Mouse (Mus musculus) myocyte (in vitro differentiated cells): Measurements from ENCODE around the gene Rad51b. TPM values are rescaled to one million over a fixed set of nuclear protein-coding genes. Genes with fewer than 3 reads are reported as not detected.

Source experiments
- H3K27me3 ChIP-seq: one replicate; pipeline ENCODE4 v1.6.1; 2011; ENCODE audit not compliant: control insufficient read depth, insufficient read depth, insufficient read length
- H3K36me3 ChIP-seq: one replicate; pipeline ENCODE4 v1.6.1; 2011; ENCODE audit not compliant: control insufficient read depth, insufficient read depth
- H3K4me2 ChIP-seq: one replicate; pipeline ENCODE4 v1.6.1; 2011; ENCODE audit warnings: low read depth, control low read depth
- H3K4me3 ChIP-seq: one replicate; pipeline ENCODE4 v1.5.1; 2011; ENCODE audit warnings: mild to moderate bottlenecking, control low read depth, moderate library complexity
- H3K79me2 ChIP-seq: one replicate; pipeline ENCODE4 v1.6.1; 2011; ENCODE audit not compliant: control insufficient read depth, insufficient read depth
- H3ac ChIP-seq: one replicate; pipeline ENCODE4 v1.6.1; 2011; ENCODE audit not compliant: control insufficient read depth, insufficient read length
- CEBPB ChIP-seq: IDR thresholded peaks from 2 replicates; pipeline ENCODE4 v1.6.1; 2011; ENCODE audit warnings: mild to moderate bottlenecking, moderate library complexity; ENCODE audit not compliant: poor library complexity, insufficient read depth, severe bottlenecking
- E2F4 ChIP-seq: IDR thresholded peaks from one replicate; pipeline ENCODE4 v1.6.1; 2011; ENCODE audit warnings: mild to moderate bottlenecking, control low read depth, moderate library complexity; ENCODE audit not compliant: insufficient read depth
- MAX ChIP-seq: IDR thresholded peaks from one replicate; pipeline ENCODE4 v1.6.1; 2011; ENCODE audit warnings: low read depth, mild to moderate bottlenecking, control low read depth
- MYOD1 ChIP-seq, 3 experiments: IDR thresholded peaks; one replicate each; pipeline ENCODE4 v1.6.1; 2011; ENCODE audit warnings: control low read depth in 2 of 3, low read depth in 2 of 3, mild to moderate bottlenecking in 2 of 3, moderate library complexity in 1 of 3; ENCODE audit not compliant: insufficient read length in 2 of 3, control insufficient read depth in 1 of 3
- MYOG ChIP-seq, 3 experiments: IDR thresholded peaks; one replicate each; pipeline ENCODE4 v1.6.1; 2011; ENCODE audit warnings: control low read depth in 2 of 3, low read depth in 2 of 3, mild to moderate bottlenecking in 2 of 3; ENCODE audit not compliant: insufficient read length in 2 of 3, control insufficient read depth in 1 of 3, insufficient read depth in 1 of 3
- POLR2A ChIP-seq: IDR thresholded peaks from one replicate; pipeline ENCODE4 v1.6.1; 2011; ENCODE audit warnings: low read depth, mild to moderate bottlenecking, control low read depth, moderate library complexity; ENCODE audit not compliant: insufficient read length
- POLR2AphosphoS2 ChIP-seq: IDR thresholded peaks from one replicate; pipeline ENCODE4 v1.6.1; 2011; ENCODE audit warnings: low read depth, control low read depth; ENCODE audit not compliant: insufficient read length
- REST ChIP-seq: IDR thresholded peaks from one replicate; pipeline ENCODE4 v1.6.1; 2011; ENCODE audit warnings: mild to moderate bottlenecking, control low read depth, moderate library complexity; ENCODE audit not compliant: insufficient read depth, insufficient read length
- SRF ChIP-seq: IDR thresholded peaks from one replicate; pipeline ENCODE4 v1.6.1; 2011; ENCODE audit warnings: low read depth; ENCODE audit not compliant: control insufficient read depth, insufficient read length
- TCF12 ChIP-seq: IDR thresholded peaks from one replicate; pipeline ENCODE4 v1.6.1; 2011; ENCODE audit warnings: mild to moderate bottlenecking, control low read depth; ENCODE audit not compliant: poor library complexity, insufficient read depth, severe bottlenecking
- TCF3 ChIP-seq: IDR thresholded peaks from one replicate; pipeline ENCODE4 v1.6.1; 2011; ENCODE audit warnings: low read depth, control low read depth; ENCODE audit not compliant: insufficient read length
- USF1 ChIP-seq: IDR thresholded peaks from one replicate; pipeline ENCODE4 v1.6.1; 2011; ENCODE audit warnings: low read depth, mild to moderate bottlenecking, control low read depth, moderate library complexity
- polyA plus RNA-seq: library from polyadenylated mRNA; unstranded; fragments of >200 nt; fragmentation: generic; extraction: Trizol; gene quantifications from one replicate; pipeline ENCODE4 v1.2.1, GENCODE M21; 2012; ENCODE audit warnings: missing spikeins

Gene Rad51b
- polyA plus RNA-seq, 1 experiment, result 1.8 TPM

- Histone ChIP-seq H3ac (no peak overlapping the region), H3K79me2 (no peaks in the 10 kb centered on the region), H3K4me2 (no peak overlapping the region), H3K27me3 (no peaks in the 10 kb centered on the region), H3K36me3 (no peaks in the 10 kb centered on the region), H3K4me3 (no peak overlapping the region)
- no peak for TF ChIP-seq MAX
- no peak for TF ChIP-seq TCF3
- no peak for TF ChIP-seq POLR2A
- no peak for TF ChIP-seq MYOD1 (IDR thresholded peaks at IDR 0.05; ENCODE audit: control insufficient read depth in 1 of 3, insufficient read length in 2 of 3, low read depth in 2 of 3)
- TF ChIP-seq CEBPB, result no peak
- no peak for TF ChIP-seq TCF12
- no peak for TF ChIP-seq USF1
- no peak for TF ChIP-seq POLR2AphosphoS2
- no peak for TF ChIP-seq MYOG (IDR thresholded peaks at IDR 0.05; ENCODE audit: control insufficient read depth in 1 of 3, insufficient read depth in 1 of 3, insufficient read length in 2 of 3, low read depth in 2 of 3)
- no peak for TF ChIP-seq SRF
- TF ChIP-seq E2F4, result no peak
- TF ChIP-seq REST, result no peak
These were observed 323.6 kb downstream of the Rad51b start for GRCm38 (mm10) chr12:79620693-79621092.

GRCm38 (mm10) chr12:79623308-79623707 lies 326.2 kb downstream of the Rad51b start:
- Histone ChIP-seq H3K79me2 (no peaks in the 10 kb centered on the region), H3K27me3 (no peaks in the 10 kb centered on the region), H3K4me3 (no peak overlapping the region), H3ac (no peak overlapping the region), H3K36me3 (no peaks in the 10 kb centered on the region), H3K4me2 (no peak overlapping the region)
- TF ChIP-seq MYOD1 (IDR thresholded peaks at IDR 0.05; ENCODE audit: control insufficient read depth in 1 of 3, insufficient read length in 2 of 3, low read depth in 2 of 3) (no peak), REST (no peak), MAX (no peak), CEBPB (no peak), POLR2A (no peak), MYOG (IDR thresholded peaks at IDR 0.05; ENCODE audit: control insufficient read depth in 1 of 3, insufficient read depth in 1 of 3, insufficient read length in 2 of 3, low read depth in 2 of 3) (no peak), TCF12 (no peak), E2F4 (no peak), SRF (no peak), TCF3 (no peak), POLR2AphosphoS2 (no peak), USF1 (no peak)

GRCm38 (mm10) chr12:79625699-79626554 lies 328.8 kb downstream of the Rad51b start:
- no peak for TF ChIP-seq TCF3
- TF ChIP-seq CEBPB, result no peak
- no peak for TF ChIP-seq SRF
- no peak for TF ChIP-seq MYOD1 (IDR thresholded peaks at IDR 0.05; ENCODE audit: control insufficient read depth in 1 of 3, insufficient read length in 2 of 3, low read depth in 2 of 3)
- TF ChIP-seq POLR2AphosphoS2, result no peak
- no peak for TF ChIP-seq POLR2A
- TF ChIP-seq REST, result no peak
- no peak for TF ChIP-seq USF1
- TF ChIP-seq MYOG (IDR thresholded peaks at IDR 0.05; ENCODE audit: control insufficient read depth in 1 of 3, insufficient read depth in 1 of 3, insufficient read length in 2 of 3, low read depth in 2 of 3), result no peak
- TF ChIP-seq MAX, result no peak
- no peak for TF ChIP-seq TCF12
- TF ChIP-seq E2F4, result no peak
- no peak overlapping the region for H3K4me2 ChIP-seq
- no peak overlapping the region for H3K4me3 ChIP-seq
- no peaks in the 10 kb centered on the region for H3K36me3 ChIP-seq
- H3ac ChIP-seq, result no peak overlapping the region
- no peaks in the 10 kb centered on the region for H3K27me3 ChIP-seq
- H3K79me2 ChIP-seq, result no peaks in the 10 kb centered on the region

- Histone ChIP-seq H3K36me3 (no peaks in the 10 kb centered on the region), H3K79me2 (no peaks in the 10 kb centered on the region), H3K27me3 (no peaks in the 10 kb centered on the region), H3K4me2 (no peak overlapping the region), H3ac (no peak overlapping the region), H3K4me3 (no peak overlapping the region)
- TF ChIP-seq MAX (no peak), TCF3 (no peak), MYOD1 (IDR thresholded peaks at IDR 0.05; ENCODE audit: control insufficient read depth in 1 of 3, insufficient read length in 2 of 3, low read depth in 2 of 3) (no peak), SRF (no peak), USF1 (no peak), MYOG (IDR thresholded peaks at IDR 0.05; ENCODE audit: control insufficient read depth in 1 of 3, insufficient read depth in 1 of 3, insufficient read length in 2 of 3, low read depth in 2 of 3) (no peak), TCF12 (no peak), E2F4 (no peak), REST (no peak), POLR2A (no peak), CEBPB (no peak), POLR2AphosphoS2 (no peak)
These were observed 329.5 kb downstream of the Rad51b start for GRCm38 (mm10) chr12:79626555-79627080.
